Mouse (Mus musculus) neutrophil, adult 65 days (primary cell): ENCODE measurements around the gene Yy2. TPM values are rescaled to one million over a fixed set of nuclear protein-coding genes. Genes with fewer than 3 reads are reported as not detected.

Source experiments
- total RNA-seq: library from RNA; stranded (reverse); gene quantifications from 2 replicates; pipeline ENCODE4 v1.2.4, GENCODE M21; 2023

The Yy2 gene
- 1.4 TPM in 1 of 2 replicates, not detected in the other for total RNA-seq

DNA sequence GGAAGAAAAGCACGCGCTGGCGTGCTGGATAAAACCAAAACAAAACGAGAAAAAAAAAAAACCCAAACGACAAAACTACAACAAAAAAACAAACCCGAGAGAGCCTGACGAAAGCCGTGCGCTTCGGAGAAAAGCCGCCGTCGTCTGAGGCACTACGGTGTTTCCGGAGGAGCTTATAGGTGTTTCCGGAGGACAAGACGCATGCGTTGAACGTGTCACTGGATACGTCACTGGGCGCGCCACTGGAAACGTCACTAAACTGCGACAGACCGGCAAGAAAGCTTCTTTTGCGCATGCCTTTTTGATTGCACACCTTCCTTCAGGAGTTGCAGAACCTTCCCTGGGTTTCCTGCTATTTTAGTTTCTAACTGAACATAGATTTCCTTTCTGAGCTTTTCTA lies at the start of gene Yy2:
Gene Yy2 (minus strand): TSS at position 146 of the 400 bp plus-strand sequence.

DNA sequence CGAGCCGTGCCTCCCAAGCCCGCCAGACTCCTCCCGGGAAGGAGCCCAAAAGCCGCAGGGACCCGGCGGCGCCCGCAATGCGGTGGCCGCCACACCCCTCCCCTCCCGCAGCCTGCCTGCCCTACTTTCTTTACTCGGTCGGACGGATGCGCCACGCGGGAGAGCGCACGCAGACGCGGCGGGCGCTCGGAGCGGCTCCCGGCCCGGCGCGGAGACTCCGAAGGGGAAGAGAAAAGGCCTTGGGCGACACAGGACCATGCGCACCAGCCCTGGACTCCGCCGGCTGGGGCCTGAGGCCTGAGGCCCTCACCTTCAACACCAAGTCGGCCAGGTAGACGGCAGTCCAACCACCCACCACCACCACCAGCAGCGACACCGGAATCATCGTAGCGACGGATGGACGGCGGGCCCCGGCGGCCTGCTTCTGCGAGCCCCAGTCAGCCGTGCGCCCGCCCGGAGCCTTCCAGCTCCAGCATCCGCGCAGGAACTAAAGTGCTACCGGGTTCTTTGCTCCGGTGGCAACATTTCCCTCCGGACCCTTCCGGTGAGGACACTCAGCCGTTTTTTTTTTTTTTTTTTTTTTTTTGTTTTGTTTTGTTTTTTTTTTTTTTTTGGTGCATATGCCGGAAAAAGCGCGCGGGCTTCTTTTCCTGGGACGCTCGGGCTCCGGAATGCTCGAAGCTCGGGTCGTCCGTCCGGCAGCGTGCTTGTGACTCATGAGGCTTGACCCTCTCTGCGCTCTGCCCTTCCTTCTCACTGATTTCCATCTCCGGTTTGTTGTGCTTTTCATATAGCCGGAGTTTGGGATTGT lies 29.6 kb upstream of the Yy2 start, which contains the start of gene Mbtps2:
Gene Mbtps2 (minus strand): TSS at position 530 of the 811 bp plus-strand sequence.

Other genes starting within 250 kb of the Yy2 start
- gene Phex, start 153.7 kb downstream of the Yy2 start, total RNA-seq = 0.11 and 0.25 TPM in 2 replicates
- 10.1 and 15.0 TPM in 2 replicates for gene Sms, start 76.7 kb downstream of the Yy2 start, total RNA-seq
- 6.3 and 10.2 TPM in 2 replicates for gene Mbtps2, start 29.7 kb upstream of the Yy2 start, total RNA-seq
- not detected in 2 replicates for gene Smpx, start 129.9 kb upstream of the Yy2 start, total RNA-seq
- gene Klhl34, start 249.4 kb upstream of the Yy2 start, total RNA-seq = not detected in 2 replicates